Mouse (Mus musculus) CH12.LX (cell line): ENCODE data around the gene Pald1. TPM values are rescaled to one million over a fixed set of nuclear protein-coding genes. Genes with fewer than 3 reads are reported as not detected.

Source experiments
- DNase-seq: peaks from one replicate; pipeline ENCODE4 v3.0.0-alpha.2; 2013; ENCODE audit errors: extremely low read depth
- H3K27ac ChIP-seq: 2 replicates; pipeline ENCODE4 v1.5.1; 2012; ENCODE audit warnings: low read depth, mild to moderate bottlenecking, control low read depth, moderate library complexity; ENCODE audit not compliant: insufficient read depth
- H3K27me3 ChIP-seq: replicated peaks from 2 replicates; pipeline ENCODE3; 2012; ENCODE audit warnings: inconsistent platforms
- H3K36me3 ChIP-seq, 2 experiments: replicated peaks in 1 of 2; 2 replicates each; pipeline versions ENCODE3 to v1.6.1; 2012; ENCODE audit warnings: inconsistent platforms in 1 of 2, low read length in 1 of 2, mild to moderate bottlenecking in 1 of 2, mixed read lengths in 1 of 2, moderate library complexity in 1 of 2; ENCODE audit not compliant: control insufficient read depth in 1 of 2, insufficient read depth in 1 of 2
- H3K4me1 ChIP-seq, 2 experiments: 2 replicates each; pipeline ENCODE4 v1.6.1; 2012; ENCODE audit warnings: inconsistent platforms in 1 of 2, moderate library complexity in 1 of 2; ENCODE audit not compliant: insufficient read depth in 2 of 2, control insufficient read depth in 1 of 2
- H3K4me2 ChIP-seq: 2 replicates; pipeline ENCODE4 v1.6.1; 2012; ENCODE audit warnings: low read depth, mild to moderate bottlenecking, control low read depth; ENCODE audit not compliant: poor library complexity, insufficient read depth, severe bottlenecking
- H3K4me3 ChIP-seq, 3 experiments: fragments of 150-350 bp in 1 of 3; sonication (generic) in 1 of 3; replicated peaks in 1 of 3; 2 replicates each; pipeline versions ENCODE3 to v1.5.1; 2011 to 2012; ENCODE audit warnings: low read depth in 2 of 3, low read length in 2 of 3, mild to moderate bottlenecking in 2 of 3, moderate library complexity in 2 of 3, control low read depth in 1 of 3, improper control_type of control experiment in 1 of 3, inconsistent platforms in 1 of 3, mixed read lengths in 1 of 3; ENCODE audit not compliant: poor library complexity in 1 of 3
- H3K79me2 ChIP-seq: replicated peaks from 2 replicates; pipeline ENCODE4 v1.6.1; 2012; ENCODE audit warnings: mild to moderate bottlenecking, moderate library complexity; ENCODE audit not compliant: control insufficient read depth, poor library complexity, insufficient read depth, severe bottlenecking; ENCODE audit errors: extremely low read depth
- H3K9ac ChIP-seq: 2 replicates; pipeline ENCODE4 v1.6.1; 2012; ENCODE audit warnings: low read depth, mild to moderate bottlenecking, control low read depth, moderate library complexity; ENCODE audit not compliant: insufficient read depth
- H3K9me3 ChIP-seq: replicated peaks from 2 replicates; pipeline ENCODE3; 2012; ENCODE audit warnings: low read length, inconsistent platforms, mixed read lengths
- CHD1 ChIP-seq: IDR thresholded peaks from 2 replicates; pipeline ENCODE4 v1.6.1; 2012; ENCODE audit warnings: low read depth, low read length, improper control_type of control experiment, inconsistent platforms
- CHD2 ChIP-seq: IDR thresholded peaks from 2 replicates; pipeline ENCODE4 v1.6.1; 2011; ENCODE audit warnings: low read length, improper control_type of control experiment
- E2F4 ChIP-seq: IDR thresholded peaks from 2 replicates; pipeline ENCODE4 v1.6.1; 2011; ENCODE audit warnings: low read depth, low read length, improper control_type of control experiment; ENCODE audit not compliant: insufficient replicate concordance
- ELF1 ChIP-seq: IDR thresholded peaks from 2 replicates; pipeline ENCODE4 v1.6.1; 2014; ENCODE audit warnings: low read depth, mild to moderate bottlenecking, inconsistent platforms, low read length, improper control_type of control experiment
- EP300 ChIP-seq: IDR thresholded peaks from 2 replicates; pipeline ENCODE4 v1.6.1; 2011; ENCODE audit warnings: low read length, improper control_type of control experiment
- HCFC1 ChIP-seq: IDR thresholded peaks from 2 replicates; pipeline ENCODE4 v1.6.1; 2012; ENCODE audit warnings: low read depth, mild to moderate bottlenecking, inconsistent platforms, low read length, improper control_type of control experiment
- IRF4 ChIP-seq: IDR thresholded peaks from 2 replicates; pipeline ENCODE4 v1.6.1; 2014; ENCODE audit warnings: low read depth, mild to moderate bottlenecking, inconsistent platforms, low read length, improper control_type of control experiment
- JUN ChIP-seq: IDR thresholded peaks from 2 replicates; pipeline ENCODE4 v1.6.1; 2011; ENCODE audit warnings: low read depth, mild to moderate bottlenecking, low read length, improper control_type of control experiment, moderate library complexity; ENCODE audit not compliant: insufficient read depth
- KAT2A ChIP-seq: IDR thresholded peaks from 2 replicates; pipeline ENCODE4 v1.6.1; 2012; ENCODE audit warnings: low read length, improper control_type of control experiment, inconsistent platforms; ENCODE audit not compliant: insufficient replicate concordance
- MAX ChIP-seq: IDR thresholded peaks from 2 replicates; pipeline ENCODE4 v1.6.1; 2011; ENCODE audit warnings: low read length, improper control_type of control experiment
- NELFE ChIP-seq: IDR thresholded peaks from 2 replicates; pipeline ENCODE4 v1.6.1; 2011; ENCODE audit warnings: low read depth, low read length, improper control_type of control experiment
- NRF1 ChIP-seq: IDR thresholded peaks from 2 replicates; pipeline ENCODE4 v1.6.1; 2014; ENCODE audit warnings: low read depth, mild to moderate bottlenecking, inconsistent platforms, low read length, improper control_type of control experiment, moderate library complexity
- PAX5 ChIP-seq: IDR thresholded peaks from 2 replicates; pipeline ENCODE4 v1.6.1; 2012; ENCODE audit warnings: low read length, inconsistent platforms, mixed read lengths
- POLR2A ChIP-seq: IDR thresholded peaks from 2 replicates; pipeline ENCODE4 v1.6.1; 2011; ENCODE audit warnings: low read depth, mild to moderate bottlenecking, improper control_type of control experiment, low read length
- POLR2AphosphoS2 ChIP-seq: IDR thresholded peaks from 2 replicates; pipeline ENCODE4 v1.6.1; 2011; ENCODE audit warnings: low read depth, low read length, improper control_type of control experiment
- RCOR1 ChIP-seq: conservative IDR thresholded peaks from 2 replicates; pipeline ENCODE4 v1.6.1; 2012; ENCODE audit warnings: low read depth, mild to moderate bottlenecking, inconsistent platforms, low read length, improper control_type of control experiment
- TCF12 ChIP-seq: IDR thresholded peaks from 2 replicates; pipeline ENCODE4 v1.6.1; 2014; ENCODE audit warnings: low read depth, mild to moderate bottlenecking, inconsistent platforms, low read length, improper control_type of control experiment
- USF2 ChIP-seq: conservative IDR thresholded peaks from 2 replicates; pipeline ENCODE4 v1.6.1; 2011; ENCODE audit warnings: low read depth, low read length, improper control_type of control experiment
- ZC3H11A ChIP-seq: IDR thresholded peaks from 2 replicates; pipeline ENCODE4 v1.6.1; 2012; ENCODE audit warnings: low read depth, mild to moderate bottlenecking, inconsistent platforms, low read length, improper control_type of control experiment
- ZKSCAN1 ChIP-seq: IDR thresholded peaks from 2 replicates; pipeline ENCODE4 v1.6.1; 2012; ENCODE audit warnings: low read depth, inconsistent platforms, low read length, improper control_type of control experiment, borderline replicate concordance
- ZMIZ1 ChIP-seq: IDR thresholded peaks from 2 replicates; pipeline ENCODE4 v1.6.1; 2012; ENCODE audit warnings: low read depth, mild to moderate bottlenecking, inconsistent platforms, low read length, improper control_type of control experiment
- ZNF384 ChIP-seq: IDR thresholded peaks from 2 replicates; pipeline ENCODE4 v1.6.1; 2012; ENCODE audit warnings: low read depth, low read length, improper control_type of control experiment, inconsistent platforms
- dilution Hi-C: fragments of 300-500 bp; cut with MboI; formaldehyde crosslinking; loops from 2 replicates; pipeline ENCODE4 v1.14.3; 2020; ENCODE audit warnings: low sequenced_read_pairs; ENCODE audit not compliant: extremely low pct_unique_long_range_greater_than_20kb, extremely low pct_ligation_motif_present
- in situ Hi-C: fragments of 300-500 bp; cut with MboI; formaldehyde crosslinking; loops from 3 replicates; pipeline ENCODE4 v1.14.3; 2019; ENCODE audit warnings: low sequenced_read_pairs, low pct_ligation_motif_present, low pct_unique_long_range_greater_than_20kb, mixed read lengths
- polyA plus RNA-seq: library from polyadenylated mRNA; unstranded; fragments of >175 nt; gene quantifications from 2 replicates; pipeline ENCODE4 v1.2.1, GENCODE M21; 2012; ENCODE audit warnings: low read depth; ENCODE audit not compliant: insufficient read length
- total RNA-seq, 2 experiments: library from RNA; depleted of rRNA; stranded (reverse); fragments of 300-350 nt in 1 of 2; fragments of >200 nt in 1 of 2; gene quantifications; 2 replicates each; pipeline ENCODE4 v1.2.3; 2012 to 2014

Pald1 gene
- total and polyA plus RNA-seq, 3 experiments: 1.5 to 2.0 (median 1.5) TPM

GRCm38 (mm10) chr10:61371884-61372584 is 11.3 kb downstream of the Pald1 start:
- Histone ChIP-seq H3K27ac (no peak overlapping the region), H3K4me3 (no peak overlapping the region), H3K9me3 (no peaks in the 10 kb centered on the region), H3K36me3 (no peaks in the 10 kb centered on the region), H3K4me1 (peaks cover 14 to 27% of the 10 kb centered on the region in 2 experiments), H3K79me2 (no peaks in the 10 kb centered on the region), H3K4me2 (no peak overlapping the region), H3K9ac (no peak overlapping the region), H3K27me3 (no peaks in the 10 kb centered on the region)
- no peak for DNase-seq
- TF ChIP-seq IRF4 (no peak), TCF12 (no peak), NELFE (no peak), CHD2 (no peak), JUN (no peak), POLR2A (no peak), EP300 (no peak), ZC3H11A (no peak), ZMIZ1 (no peak), ZNF384 (no peak), POLR2AphosphoS2 (no peak), USF2 (no peak), NRF1 (no peak), CHD1 (no peak), E2F4 (no peak), HCFC1 (no peak), MAX (no peak), RCOR1 (no peak)
- dilution Hi-C loops (no loop called here), in situ Hi-C loops (no loop called here)

DNA sequence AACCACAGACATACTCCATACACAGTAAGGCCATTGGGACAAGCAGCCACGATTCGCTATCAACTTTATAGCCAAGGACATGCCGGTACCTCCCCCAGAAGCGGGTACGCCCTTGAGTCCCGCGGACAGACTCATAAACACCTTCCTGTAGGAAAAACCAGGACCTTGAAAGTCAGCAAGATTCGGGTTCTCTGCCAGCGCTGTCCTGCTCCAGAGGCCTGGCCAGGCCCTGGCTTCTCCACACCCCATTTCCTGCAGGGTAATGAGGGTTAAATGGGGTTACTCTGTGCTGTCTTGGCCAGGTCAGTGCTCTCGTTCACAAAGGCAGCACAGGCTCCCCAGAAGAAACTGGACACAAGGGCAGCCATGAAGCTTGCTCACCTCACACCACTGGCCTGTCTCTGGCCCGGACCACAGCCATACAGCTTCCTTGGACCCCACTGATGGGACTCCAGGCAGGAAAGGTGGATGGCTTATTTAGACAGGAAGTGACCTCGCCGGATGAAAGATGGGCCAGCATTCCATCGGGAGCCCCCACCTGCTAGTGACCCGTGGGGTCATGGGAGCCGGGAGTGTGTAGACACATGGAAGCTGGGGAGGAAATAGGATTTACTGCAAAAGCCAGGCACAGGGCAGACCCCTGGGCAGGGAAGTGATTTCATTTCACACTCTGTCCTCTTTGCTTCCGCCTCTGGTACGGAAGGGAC is 12.9 kb downstream of the Pald1 start:
- no peaks in the 10 kb centered on the region for H3K27me3 ChIP-seq
- no peaks in the 10 kb centered on the region for H3K79me2 ChIP-seq
- H3K9ac ChIP-seq: no peak overlapping the region
- H3K27ac ChIP-seq: no peak overlapping the region
- TF ChIP-seq KAT2A: no peak
- TF ChIP-seq PAX5: no peak
- TF ChIP-seq E2F4: no peak
- TF ChIP-seq ZMIZ1: no peak
- TF ChIP-seq ZKSCAN1: no peak
- TF ChIP-seq ELF1: no peak
- no peak for TF ChIP-seq EP300
- no peak for TF ChIP-seq JUN
- no peaks in the 10 kb centered on the region for H3K36me3 ChIP-seq
- no peak for DNase-seq
- peaks cover 14 to 34% of the 10 kb centered on the region in 2 experiments for H3K4me1 ChIP-seq
- no peak overlapping the region for H3K4me2 ChIP-seq
- H3K9me3 ChIP-seq: no peaks in the 10 kb centered on the region
- no peak overlapping the region for H3K4me3 ChIP-seq
- in situ Hi-C loops (no loop called here), dilution Hi-C loops (no loop called here)
